Mouse (Mus musculus): ENCODE results near the gene Selenoo.

The Selenoo gene

DNA sequence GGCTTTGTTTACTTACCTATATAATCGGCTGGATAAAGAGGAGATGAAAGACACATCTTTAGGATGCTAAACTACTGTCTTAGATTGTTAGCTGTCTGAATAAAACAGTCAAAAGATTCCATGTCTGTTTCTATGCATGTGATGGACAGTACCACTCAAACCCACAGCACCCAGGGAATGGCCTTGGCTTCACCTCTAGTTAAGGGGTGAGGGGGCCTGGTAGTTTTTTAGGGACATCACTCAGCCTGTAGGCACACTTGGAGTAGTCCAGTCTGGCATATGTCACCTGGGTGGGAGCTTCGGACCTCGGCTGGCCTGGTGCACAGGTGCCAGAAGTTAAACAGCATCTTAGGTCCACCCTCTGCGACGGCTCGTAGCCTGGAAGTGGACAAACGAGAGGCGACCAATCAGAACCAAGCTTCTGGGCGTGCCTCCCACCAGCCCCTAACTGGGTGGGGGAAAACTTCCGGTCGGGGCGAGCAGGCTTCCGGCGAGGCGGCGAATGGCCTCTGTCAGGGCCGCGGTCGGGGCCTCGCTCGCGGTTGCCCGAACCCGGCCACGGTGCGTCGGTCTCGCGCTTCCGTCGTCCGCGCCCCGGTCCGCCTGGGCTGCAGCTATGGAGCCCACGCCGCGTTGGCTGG is at the start of gene Selenoo:
TSS of gene Selenoo (plus strand) at position 478 of the 641 bp plus-strand sequence.
- DNase-seq (ENCODE audit: low spot score), result peak; percentile 68

DNA sequence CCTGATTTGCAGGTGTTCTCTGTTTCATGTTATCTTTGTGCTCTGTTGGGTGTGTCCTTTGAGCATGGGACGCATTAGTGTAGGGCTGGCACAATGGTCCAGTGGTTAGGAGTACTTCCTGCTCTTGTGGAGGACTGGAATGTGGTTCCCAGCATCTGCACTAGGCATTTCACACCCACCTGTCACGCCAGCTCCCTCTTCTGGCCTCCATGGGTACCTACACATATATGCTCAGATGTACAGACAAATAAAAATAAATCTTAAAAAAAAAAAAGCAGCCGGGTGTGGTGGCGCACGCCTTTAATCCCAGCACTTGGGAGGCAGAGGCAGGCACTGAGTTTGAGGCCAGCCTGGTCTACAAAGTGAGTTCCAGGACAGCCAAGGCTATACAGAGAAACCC is 44.5 kb upstream of the Selenoo start:
- no peak for DNase-seq (ENCODE audit: low spot score)

DNA sequence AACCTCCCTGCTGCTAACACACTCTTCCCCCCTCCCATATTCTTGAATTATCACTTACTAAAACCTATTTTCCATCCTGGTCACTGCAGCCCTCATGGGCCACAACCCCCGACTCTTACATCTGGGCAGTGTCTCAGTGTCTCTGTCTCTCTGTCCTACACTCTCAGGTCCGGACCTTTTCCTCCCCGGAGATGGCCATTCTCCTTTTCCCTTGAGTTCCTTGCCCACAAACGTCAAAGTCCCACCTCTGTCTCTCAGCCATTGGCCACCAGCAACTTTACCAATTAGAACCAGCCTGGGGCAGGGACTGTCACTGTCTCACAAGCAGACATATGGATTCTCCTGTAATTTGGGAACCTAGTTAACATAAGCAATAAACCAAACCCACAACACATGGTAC is 42.5 kb upstream of the Selenoo start:
- no peak for DNase-seq (ENCODE audit: low spot score)

DNA sequence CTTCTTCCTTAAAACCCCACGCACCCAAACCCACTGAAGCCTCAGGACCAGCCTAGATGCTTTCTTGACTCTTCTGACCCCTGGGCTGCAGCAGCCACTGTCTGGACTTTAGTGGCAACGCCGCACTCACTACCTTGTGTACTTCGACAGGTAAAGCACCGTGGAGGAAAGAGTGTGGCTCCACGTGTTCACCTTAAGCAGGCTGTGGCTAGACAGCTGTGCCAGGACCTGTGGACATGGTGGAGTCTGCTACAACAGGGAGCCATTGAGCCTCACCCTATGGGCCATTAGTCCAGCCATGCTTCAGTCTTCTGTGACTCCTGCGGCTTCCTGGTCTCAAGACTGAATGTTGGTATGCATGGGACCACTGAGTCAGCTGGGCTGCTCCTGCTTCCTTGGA is 34.2 kb upstream of the Selenoo start:
- no peak for DNase-seq (ENCODE audit: low spot score)

DNA sequence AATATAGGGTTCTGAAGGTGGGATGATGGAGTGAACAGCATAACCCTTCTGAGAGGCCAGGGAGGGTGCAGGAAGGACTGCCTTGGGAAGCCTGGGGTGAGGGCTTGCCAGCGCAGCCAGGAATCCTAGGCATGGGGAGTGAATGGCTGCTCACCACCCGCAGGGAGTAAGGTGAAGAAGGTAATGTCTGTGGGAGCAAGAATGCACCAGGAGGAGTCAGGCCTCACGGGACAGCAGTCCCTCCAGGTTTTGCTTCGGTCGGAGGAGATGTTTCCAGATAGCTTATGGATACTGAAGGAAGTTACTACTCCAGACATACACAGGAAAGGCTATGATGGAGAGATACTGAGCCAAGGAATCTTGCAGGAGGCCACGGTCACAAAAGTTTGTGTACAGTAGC is 30.1 kb upstream of the Selenoo start:
- DNase-seq (ENCODE audit: low spot score), result no peak

DNA sequence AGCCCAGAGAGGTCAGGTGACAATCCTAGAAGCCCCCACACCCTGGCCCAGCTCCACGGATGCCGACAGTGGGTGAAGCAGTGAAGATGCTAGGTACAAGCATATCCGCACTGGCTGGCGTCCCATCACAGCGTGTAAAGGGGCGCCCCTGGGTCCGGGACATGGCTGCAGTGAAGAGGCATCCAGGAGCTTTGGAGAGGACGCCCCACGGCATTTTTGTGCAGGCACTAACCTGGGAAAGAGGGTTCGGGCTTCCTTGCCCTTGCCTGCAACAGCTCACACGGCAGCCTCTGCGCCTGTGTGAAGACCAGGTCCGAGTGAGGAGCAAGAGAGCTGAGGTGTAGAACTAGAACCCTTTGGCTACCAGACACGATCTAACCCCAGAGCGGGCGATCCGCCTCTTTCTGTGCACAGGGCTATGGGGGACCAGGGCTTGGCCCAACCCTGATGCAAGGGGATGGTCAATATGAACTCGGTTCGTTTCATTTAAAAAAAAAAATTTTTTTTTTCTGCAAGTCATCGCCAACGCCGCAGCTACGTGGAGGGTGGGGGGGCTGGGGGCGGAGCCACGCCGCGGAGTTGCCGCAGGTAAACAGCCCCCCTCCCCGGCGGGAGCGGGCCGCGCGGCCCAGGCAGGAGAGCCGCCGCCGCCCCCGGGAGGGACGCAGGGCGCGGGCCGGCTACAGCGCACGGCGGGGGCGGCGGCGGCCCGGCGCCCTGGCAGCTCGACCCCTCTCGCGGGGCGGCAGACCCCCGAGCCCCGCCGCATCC is 29.5 kb upstream of the Selenoo start, which contains the start of gene Panx2:
TSS of gene Panx2 (plus strand) at position 574 of the 771 bp plus-strand sequence.
- no peak for DNase-seq (ENCODE audit: low spot score)

DNA sequence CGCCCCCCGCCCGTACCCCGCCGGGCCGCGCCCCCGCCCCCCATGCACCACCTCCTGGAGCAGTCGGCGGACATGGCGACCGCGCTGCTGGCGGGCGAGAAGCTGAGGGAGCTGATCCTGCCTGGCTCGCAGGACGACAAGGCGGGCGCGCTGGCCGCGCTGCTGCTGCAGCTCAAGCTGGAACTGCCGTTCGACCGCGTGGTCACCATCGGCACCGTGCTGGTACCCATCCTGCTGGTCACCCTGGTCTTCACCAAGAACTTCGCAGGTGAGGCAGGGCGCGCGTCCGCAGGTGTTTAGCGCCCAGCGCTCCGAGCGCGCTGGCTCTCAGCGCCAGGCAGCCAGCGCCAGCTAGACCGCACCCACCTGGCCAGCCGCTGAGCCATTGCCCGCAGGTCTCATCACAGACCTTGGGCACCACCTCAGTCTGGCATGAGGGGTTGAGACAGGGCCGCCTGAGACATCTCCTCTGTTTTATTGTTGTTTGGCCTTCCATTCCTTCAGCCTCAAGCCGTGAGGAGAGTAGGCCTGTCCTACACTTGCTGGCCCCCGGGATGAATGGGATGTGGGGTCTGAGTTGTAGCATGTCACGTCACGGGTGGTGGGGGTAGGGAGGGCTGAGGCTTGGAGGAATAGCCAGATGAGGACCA is 28.7 kb upstream of the Selenoo start:
- DNase-seq (ENCODE audit: low spot score), result no peak

DNA sequence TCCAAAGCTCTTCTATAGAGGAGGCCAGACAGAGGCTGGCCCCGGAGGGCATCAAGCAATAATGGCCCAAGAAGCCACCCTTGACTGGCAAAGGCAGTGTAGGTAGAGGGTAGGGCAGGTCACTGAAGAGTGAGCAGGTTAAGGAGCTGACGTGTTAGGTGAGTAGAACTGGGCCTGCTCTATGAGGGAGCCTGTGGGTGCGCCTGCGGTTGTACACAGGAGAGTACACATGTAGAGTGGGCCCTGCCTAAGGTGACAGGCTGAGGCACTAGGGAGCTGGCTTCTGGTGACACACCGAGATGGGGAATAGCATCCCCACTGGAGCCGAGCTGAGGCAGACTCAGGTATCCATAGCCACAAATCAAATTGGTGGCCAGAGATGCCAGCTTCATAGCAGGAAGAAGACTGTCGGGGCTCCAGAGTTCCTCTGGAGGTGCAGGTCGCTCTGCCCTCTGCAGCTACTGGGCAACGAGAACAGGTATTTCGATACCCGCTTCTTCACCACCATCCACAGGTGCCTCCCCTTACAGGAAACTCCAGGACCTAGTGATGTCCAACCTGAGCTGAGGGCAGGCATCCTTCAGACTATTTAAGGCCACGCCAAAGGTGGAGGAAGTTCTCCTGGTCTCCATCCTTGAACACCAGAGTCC is 27.9 kb upstream of the Selenoo start:
- no peak for DNase-seq (ENCODE audit: low spot score)

DNA sequence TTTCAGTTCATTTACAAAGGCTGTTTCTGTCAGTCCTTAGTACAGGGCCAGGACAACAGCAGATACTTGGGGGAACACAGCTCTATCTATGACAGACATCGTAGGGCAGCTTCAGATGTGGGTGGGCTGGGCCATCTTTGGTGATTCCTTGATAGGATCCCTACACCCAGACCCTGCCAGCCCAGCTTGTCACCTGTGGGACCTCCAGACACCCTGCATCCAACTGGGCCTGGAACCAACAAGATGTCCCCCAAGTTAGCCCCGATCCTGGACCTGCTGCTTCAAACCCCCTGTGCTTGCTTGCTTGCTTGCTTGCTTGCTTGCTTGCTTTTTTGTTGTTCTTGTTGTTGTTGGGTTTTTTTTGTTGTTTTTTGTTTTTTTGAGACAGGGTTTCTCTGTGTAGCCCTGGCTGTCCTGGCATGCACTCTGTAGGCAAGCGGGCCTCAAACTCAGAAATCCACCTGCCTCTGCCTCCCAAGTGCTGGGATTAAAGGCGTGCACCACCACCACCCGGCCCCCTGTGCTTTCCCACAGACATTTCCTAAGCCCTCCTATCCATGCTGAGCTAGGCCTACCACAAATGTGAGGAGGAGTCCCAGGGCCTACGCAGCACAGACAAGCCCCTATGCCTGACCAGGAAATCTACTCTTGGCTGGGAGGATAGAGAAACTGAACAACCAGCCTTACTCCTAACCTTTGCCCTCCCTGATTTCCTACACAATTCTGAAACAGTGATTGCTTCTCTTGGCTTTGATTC is 26.9 kb upstream of the Selenoo start:
- no peak for DNase-seq (ENCODE audit: low spot score)

DNA sequence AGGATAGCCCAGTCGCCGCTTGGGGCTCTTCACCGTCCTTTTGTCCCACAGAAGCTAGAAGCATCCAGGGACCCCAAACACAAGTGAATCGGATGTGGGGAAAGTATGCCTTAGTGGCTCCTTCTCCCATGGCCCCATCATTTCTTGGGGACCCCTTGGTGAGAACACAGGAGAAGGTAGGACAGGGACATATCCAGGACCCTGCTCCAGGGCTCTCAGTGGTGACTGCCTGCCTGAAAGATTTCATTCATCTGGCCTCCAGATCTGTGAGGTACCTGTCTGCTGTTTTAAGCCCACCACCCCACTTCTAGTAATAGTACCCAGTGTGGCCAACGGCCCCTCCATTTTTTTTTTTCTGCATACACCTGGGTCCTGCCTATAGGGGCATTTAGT is 26.4 kb upstream of the Selenoo start:
- no peak for DNase-seq (ENCODE audit: low spot score)

DNA sequence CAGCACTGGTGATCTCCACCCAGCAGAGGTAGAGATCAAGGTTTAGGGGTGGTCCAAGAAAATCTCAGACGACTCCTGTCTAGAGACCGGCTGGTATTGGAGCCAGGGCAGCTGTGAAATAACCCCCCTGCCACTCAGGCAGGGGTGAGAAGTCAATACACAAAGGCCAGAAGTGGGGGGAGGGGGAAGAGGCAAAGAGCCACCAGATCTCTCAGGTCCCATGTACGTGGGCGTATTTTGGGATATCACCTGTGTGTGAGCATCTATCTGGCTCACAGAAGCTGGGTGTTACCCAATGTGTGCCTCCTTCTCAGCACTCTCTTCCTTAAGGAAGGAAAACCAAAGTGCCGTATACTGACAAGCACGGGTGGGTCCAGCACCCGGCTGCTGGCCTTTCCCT is 25.9 kb upstream of the Selenoo start:
- DNase-seq (ENCODE audit: low spot score), result no peak

DNA sequence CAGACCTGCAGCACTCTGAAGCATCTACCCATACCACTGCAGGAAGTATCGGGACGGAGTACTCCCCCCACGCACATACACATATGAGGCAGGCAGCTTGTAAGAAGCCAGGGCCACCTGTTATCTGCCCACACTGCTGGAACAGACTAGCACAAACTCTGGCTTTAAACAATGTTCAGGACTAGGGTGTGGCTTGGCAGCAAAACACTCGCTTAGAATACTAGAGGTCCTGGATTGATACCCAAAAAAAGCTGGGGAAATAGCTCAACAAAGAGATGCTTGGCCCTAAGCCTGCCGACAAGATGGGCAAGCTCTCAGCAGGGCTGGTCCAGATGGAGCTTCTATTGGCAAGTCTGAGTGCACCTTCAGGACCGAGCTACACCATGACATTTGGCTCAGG is 25.3 kb upstream of the Selenoo start:
- no peak for DNase-seq (ENCODE audit: low spot score)

DNA sequence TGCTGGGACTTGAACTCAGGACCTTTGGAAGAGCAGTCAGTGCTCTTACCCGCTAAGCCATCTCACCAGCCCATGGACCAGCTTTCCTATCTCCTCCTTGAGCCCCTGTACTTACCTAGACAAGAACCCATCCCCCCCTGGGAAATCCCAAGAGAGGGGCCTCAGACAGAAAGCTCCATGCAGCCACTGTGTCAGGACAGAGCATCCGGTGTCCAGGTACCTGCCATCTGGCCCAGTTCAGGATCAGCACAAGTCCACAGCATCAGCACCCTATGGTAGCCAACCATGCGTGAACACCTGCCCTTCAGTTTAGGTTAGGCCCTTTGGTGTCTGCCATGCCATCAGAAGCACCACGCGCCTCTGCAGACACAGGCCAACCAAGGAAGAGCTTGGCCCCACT is 24.0 kb upstream of the Selenoo start:
- no peak for DNase-seq (ENCODE audit: low spot score)

DNA sequence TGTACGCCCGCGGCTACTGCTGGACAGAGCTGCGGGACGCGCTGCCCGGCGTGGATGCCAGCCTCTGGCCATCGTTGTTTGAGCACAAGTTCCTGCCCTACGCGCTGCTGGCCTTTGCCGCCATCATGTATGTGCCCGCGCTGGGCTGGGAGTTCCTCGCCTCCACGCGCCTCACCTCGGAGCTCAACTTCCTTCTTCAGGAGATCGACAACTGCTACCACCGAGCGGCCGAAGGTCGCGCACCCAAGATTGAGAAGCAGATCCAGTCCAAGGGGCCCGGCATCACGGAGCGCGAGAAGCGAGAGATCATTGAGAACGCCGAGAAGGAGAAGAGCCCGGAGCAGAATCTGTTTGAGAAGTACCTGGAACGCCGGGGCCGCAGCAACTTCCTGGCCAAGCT is 21.3 kb upstream of the Selenoo start:
- no peak for DNase-seq (ENCODE audit: low spot score)

DNA sequence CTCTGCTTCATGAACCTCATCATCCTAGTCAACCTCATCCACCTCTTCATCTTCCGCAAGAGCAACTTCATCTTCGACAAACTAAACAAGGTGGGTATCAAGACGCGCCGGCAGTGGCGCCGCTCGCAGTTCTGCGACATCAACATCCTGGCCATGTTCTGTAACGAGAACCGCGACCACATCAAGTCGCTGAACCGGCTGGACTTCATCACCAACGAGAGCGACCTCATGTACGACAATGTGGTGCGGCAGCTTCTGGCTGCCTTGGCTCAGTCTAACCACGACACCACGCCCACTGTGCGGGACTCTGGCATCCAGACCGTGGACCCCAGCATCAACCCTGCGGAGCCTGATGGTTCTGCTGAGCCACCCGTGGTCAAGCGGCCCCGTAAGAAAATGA is 20.7 kb upstream of the Selenoo start:
- DNase-seq (ENCODE audit: low spot score), result no peak

DNA sequence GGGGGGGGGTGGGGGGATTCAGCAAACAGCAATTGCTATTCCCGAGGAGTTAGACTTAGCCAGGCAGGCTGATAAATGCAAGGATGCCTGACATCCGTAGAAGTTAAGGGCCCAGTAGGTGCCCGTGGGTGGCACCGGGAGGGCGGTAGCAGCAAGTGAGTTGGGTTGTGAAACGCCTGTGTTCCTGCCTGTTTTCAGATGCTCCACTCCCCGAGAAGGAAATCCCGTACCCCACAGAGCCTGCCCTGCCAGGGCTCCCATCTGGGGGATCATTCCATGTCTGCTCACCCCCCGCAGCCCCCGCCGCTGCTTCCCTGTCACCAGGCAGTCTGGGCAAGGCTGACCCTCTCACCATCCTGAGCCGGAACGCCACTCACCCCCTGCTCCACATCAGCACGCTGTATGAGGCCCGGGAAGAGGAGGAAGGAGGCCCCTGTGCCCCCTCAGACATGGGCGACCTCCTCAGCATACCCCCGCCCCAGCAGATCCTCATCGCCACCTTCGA is 19.5 kb upstream of the Selenoo start:
- no peak for DNase-seq (ENCODE audit: low spot score)

DNA sequence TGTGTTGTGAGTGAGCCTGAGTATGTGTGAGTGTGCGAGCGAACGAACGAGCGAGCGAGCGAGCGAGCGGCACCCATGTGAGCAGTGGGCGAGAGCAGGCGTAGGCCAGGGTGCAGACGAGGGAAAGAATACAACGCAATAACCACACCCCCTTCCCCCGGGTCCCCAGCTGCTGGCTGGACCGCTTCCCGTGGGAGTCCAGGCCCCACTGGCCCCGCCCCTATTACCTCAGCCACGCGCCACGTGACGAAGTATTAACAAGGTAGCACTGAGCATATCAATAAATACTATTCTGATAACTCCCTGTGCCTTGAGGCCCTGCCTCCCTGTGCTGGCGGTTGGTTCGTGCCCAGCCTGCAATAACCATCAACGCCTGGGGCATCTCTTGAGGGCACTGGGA is 18.3 kb upstream of the Selenoo start:
- no peak for DNase-seq (ENCODE audit: low spot score)

DNA sequence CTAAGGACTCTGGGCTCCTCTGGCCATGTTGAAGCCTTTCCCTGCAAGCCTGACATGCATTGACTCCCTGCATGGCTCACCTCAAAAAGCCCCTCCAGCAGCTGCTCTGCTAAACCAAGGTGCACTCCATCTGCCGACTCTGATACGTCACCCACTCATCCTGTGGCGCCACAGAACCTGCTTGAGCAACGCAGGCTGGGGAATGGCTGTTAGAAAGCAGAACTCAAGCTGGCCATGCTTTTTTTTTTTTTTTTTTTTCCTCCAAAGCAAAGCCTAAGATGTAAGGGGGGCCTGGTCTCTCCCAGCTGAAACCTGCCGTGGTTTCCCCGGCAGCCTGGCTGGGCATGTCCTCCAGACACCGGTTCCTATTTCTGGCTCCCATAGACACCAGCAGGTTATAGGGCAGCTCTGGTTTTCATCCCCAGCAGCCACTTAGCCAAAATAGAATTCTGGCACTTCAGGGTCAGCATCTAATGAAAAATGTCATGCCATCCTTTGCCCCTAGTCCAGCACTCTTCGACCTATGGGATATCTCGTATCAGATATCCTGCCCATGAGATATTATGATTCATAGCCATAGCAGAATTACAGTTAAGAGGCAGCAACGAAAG is 14.8 kb upstream of the Selenoo start:
- DNase-seq (ENCODE audit: low spot score), result no peak

DNA sequence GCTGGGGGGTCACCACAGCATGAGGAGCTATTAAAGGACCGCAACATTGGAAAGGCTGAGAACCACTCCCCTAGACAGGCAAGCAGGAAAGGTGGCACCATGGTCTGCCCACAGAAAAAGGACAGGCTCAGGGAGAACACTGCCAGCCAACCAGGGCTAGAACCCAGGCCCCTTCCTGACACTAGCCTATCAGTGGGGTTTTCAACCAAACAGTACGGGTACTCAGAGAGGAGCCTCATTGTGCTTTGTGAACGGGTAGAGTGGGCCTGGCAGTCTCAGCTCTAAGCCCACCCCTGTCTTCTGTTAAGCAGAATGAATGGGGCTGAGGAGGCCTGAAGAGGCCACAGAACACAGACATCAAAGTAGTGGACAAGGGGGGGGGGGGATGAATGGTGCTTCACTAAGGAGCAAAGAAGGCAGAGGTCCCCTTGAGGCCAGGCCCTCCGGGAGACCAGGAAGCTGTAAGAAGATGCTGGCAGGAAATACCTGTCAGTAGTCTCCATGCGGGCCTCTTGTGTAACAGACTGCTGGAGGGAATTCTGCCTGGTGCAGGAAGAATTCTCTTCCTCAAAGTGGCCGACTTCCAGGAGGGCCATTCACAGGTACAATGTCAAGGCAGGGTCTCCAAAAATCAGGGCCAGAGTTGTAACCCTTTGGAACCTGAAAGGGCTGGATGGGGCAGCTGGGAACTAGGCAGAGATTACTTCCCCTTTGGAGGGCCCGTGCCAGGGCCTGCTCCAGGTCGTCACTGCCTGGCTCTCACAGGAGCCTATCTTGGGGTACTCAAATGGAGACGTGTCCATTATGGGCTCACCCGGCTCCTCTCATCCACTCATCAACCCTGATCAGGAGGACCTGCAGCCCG is 14.0 kb upstream of the Selenoo start, which contains the start of gene Trabd:
TSS of gene Trabd (plus strand) at position 512 of the 865 bp plus-strand sequence.
- no peak for DNase-seq (ENCODE audit: low spot score)

DNA sequence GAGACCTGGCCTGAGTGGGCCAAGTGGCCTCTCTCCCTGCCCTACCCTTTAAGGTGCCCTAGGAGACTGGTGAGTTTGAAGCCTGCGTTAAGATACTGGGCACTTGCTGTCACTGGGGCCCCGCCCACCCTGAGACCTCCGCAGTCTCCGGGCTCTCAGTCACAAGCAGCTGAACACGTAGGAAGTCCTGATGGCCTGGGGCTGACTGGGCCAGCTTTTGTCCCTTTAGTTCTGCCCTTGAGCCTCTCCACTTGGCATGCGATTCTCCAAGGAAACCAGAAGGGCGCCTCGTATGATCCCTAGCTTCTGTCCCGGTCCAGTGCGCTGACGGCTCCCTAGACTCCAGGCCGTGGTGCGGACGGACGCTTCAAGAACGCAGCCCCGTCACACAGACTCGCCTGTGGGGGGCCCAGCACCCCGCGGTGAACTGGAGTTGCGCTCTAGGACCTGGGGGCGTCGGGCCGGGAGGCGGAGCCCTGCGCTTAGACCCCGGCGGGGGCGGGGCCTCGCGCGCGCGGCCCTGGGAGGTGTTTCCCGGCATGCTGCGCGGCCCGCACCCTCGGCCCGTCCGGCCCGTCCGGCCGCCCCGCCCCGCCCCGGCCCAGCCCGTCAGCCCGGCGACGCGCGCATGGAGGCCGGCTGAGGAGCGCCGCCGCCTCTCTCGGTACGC is 13.3 kb upstream of the Selenoo start:
- peak; percentile 79 for DNase-seq (ENCODE audit: low spot score)

All from T-cell, adult 2 months (primary cell).